Mouse (Mus musculus): ENCODE measurements around the gene Ttc1.
A peak's percentile ranks its signal among the peaks of the same experiment; 100 is the strongest.

The Ttc1 gene

GRCm38 (mm10) chr11:43700291-43700690 lies 47.5 kb downstream of the Ttc1 start:
- DNase-seq = no peak

GRCm38 (mm10) chr11:43698621-43699020 lies 49.2 kb downstream of the Ttc1 start:
- DNase-seq = no peak

DNA sequence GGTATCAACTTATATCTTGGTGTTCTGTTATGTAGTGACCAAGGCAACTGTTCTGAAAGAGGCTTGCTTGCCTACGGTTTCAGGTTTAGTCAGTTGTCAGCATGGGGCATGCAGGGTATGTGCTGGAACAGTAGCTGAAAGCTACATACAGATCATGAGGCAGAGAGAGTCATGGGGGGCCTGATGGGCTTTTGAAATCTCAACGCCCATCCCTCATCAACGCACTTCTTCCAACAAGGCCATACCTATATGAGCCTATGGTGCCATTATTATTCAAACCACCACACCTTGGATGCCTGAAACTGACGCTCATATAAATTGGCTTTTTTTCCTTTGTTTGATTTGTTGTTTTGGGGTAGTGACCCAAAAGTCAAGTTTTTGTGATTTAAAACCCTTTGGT lies 51.2 kb downstream of the Ttc1 start:
- DNase-seq = no peak

DNA sequence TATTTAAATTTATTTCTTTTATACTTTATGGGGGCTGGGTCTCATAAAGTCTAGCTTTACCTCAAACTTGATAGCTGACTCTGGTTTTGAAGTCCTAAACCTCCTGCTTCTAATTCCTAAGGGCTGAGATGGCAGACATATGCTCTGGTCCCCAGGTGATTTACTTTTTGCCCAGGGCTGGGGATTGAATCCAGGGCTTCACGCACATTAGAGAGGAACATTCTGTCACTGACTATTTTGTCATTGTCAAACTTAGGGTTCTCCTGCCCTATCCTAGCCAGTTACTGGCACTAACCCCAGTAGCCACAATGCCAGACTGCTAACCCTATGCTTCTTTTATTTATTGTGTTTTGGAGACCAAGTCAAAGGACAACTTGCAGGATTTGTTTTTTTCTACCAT lies 59.0 kb downstream of the Ttc1 start:
- no peak for DNase-seq

DNA sequence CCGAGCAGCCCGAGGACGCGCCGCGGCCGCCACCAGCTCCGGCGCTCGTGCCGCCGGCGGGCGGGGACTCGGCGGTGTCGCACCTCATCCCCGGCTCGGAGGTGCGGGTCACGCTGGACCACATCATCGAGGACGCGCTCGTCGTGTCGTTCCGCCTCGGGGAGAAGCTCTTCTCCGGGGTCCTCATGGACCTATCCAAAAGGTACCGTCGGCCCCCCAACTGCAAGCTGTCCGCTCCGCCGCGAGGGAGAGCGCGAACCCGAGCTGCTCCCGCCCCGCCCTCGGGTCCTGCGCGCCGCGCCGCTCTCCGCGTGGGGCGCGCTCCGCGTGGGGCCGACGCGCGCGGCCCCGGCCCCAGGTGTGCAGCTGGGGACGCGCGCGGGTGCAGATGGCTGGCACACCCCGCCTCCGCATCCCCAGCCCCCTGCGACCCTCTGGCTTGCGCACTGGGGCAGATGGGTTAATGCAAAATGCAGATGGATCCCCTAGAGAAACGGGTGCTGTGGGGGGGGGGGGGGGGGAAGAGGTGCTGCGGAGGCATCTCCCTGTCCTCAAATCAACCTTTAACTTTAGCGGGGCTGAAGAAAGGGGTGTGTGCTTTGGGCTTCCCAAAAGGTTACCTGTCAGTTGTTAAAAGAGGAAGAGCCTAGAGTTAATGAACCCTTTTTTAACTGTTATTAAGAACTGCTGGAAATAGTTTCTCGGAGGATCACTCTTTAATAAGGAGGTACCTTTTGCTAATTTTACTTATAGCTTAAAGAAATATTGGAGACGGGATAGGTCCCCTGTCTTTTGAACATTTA lies 65.2 kb downstream of the Ttc1 start:
- peak; percentile 68 for DNase-seq

DNA sequence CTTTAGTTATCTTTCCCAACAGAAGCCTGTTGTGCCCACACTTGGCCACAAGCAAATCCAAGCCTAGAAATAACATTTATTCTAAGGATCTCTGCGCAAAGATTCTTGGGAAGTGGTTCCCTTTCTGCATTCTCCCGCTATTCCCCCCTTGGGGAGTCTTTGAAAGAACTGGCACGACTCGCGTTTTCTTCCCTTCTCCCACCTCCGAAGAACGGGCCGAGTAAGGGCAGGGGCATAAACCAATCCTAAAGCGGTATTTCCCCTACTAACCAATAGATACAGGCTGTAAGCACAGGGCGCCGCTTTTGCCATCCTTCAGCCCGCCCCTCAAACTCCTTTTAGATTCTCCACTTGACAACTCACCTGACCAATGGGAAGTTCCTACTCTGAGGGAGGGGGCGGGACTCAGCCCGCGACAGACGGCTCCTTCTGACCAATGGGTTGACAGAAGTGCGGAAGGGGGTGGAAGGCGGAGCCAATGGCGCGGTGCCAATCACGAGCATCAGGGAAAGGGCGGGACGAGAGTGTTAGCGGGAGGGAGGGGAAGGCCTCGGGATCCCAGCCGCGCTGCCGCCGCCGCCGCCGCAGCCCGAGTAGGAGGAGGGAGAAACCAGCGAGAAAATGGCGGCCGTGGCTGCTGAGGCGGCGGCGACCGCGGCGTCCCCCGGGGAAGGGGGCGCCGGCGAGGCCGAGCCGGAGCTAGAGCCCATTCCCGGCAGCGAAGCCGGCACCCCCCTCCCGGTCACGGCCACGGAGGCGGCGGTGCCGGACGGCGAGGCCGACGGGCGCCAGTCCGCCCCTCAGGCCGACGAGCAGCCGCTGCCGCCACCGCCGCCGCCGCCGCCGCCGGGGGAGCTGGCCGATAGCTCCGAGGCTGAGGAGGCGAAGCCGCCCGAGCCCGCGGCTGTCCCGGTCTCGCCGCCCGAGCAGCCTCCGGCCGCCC lies 66.1 kb downstream of the Ttc1 start, which contains the start of gene Pwwp2a:
Pwwp2a (plus strand) TSS at position 527 of the 943 bp plus-strand sequence.
- peak; percentile 100 for DNase-seq
